Mouse (Mus musculus) forebrain, embryonic 13.5 days (tissue): ENCODE data around the gene Olfr553. TPM values are rescaled to one million over a fixed set of nuclear protein-coding genes. Genes with fewer than 3 reads are reported as not detected.
"Not testable (repeated sequence)": the region's sequence is repeated elsewhere in the genome, so short reads cannot be mapped to it uniquely, and the experiment has no call there.

Experiments
- ATAC-seq: fragments of 200-750 bp; cut with Nextera tagmentation; 2 replicates; pipeline ENCODE4 v1.8.0; 2017
- H3K27ac ChIP-seq: fragments of 300-500 bp; sonication (generic); 2 replicates; pipeline ENCODE4 v1.5.1; 2015; ENCODE audit warnings: inconsistent platforms, mild to moderate bottlenecking, moderate library complexity
- H3K27me3 ChIP-seq: fragments of 300-500 bp; sonication (generic); 2 replicates; pipeline ENCODE4 v1.6.1; 2015; ENCODE audit warnings: mild to moderate bottlenecking, inconsistent platforms
- H3K36me3 ChIP-seq: fragments of 300-500 bp; sonication (generic); 2 replicates; pipeline ENCODE4 v1.6.1; 2015; ENCODE audit warnings: mild to moderate bottlenecking, inconsistent platforms; ENCODE audit not compliant: poor library complexity, severe bottlenecking
- H3K4me1 ChIP-seq: fragments of 300-500 bp; sonication (generic); 2 replicates; pipeline ENCODE4 v1.6.1; 2015; ENCODE audit warnings: inconsistent platforms
- H3K4me2 ChIP-seq: fragments of 300-500 bp; sonication (generic); 2 replicates; pipeline ENCODE4 v1.6.1; 2015; ENCODE audit warnings: inconsistent platforms, mild to moderate bottlenecking, moderate library complexity
- H3K4me3 ChIP-seq: fragments of 300-500 bp; sonication (generic); 2 replicates; pipeline ENCODE4 v1.5.1; 2015; ENCODE audit warnings: mild to moderate bottlenecking, inconsistent platforms
- H3K9ac ChIP-seq: fragments of 300-500 bp; sonication (generic); 2 replicates; pipeline ENCODE4 v1.6.1; 2015; ENCODE audit warnings: mild to moderate bottlenecking, inconsistent platforms
- H3K9me3 ChIP-seq: fragments of 300-500 bp; sonication (generic); replicated peaks from 2 replicates; pipeline ENCODE4 v1.6.1; 2016; ENCODE audit warnings: inconsistent platforms
- WGBS: fragments of 180-500 bp; shearing (Covaris S2); methylation state at CpG from one replicate; pipeline ENCODE4 v1.1.7; 2015; 5-methylcytosine and 5-hydroxymethylcytosine counted together
- polyA plus RNA-seq: library from polyadenylated mRNA; unstranded; fragments of >200 nt; fragmentation: Nextera tagmentation; extraction: Ambion mirVana; gene quantifications from 2 replicates; pipeline ENCODE4 v1.2.1, GENCODE M21; 2015

Olfr553 gene
- polyA plus RNA-seq, result not detected in 2 replicates

DNA sequence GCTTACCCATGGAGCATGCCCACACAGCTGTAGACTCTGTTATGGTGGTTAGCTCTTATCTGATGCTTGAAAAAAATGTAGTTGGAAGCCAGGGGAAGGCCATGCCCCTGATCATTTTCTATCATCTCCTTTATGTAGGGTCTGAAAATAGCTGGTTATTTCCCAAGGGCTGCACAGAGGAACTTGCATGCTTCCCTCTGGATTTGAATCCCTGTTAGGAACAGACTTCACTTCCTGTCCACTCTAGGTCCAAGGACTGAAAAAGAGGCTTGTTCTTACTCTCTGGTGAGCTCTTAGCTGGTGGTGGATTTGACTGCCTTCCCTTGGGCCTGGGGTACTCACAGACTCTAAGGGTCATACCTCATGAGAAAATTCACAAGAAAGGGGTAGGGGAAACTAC is at the start of gene Olfr553:
Gene Olfr553, minus strand, starts transcription at position 101 of the 400 bp plus-strand sequence.
- H3K4me2 ChIP-seq, result no peak within 1 kb of the TSS
- H3K9ac ChIP-seq, result no peak within 1 kb of the TSS
- H3K27me3 ChIP-seq, result no peaks in the 10 kb centered on the region
- H3K4me3 ChIP-seq, result no peak within 1 kb of the TSS
- no peak within 1 kb of the TSS for H3K27ac ChIP-seq
- H3K36me3 ChIP-seq, result no peaks in the 10 kb centered on the region
- no peak for ATAC-seq
- H3K9me3 ChIP-seq, result no peaks in the 10 kb centered on the region
- no peaks in the 10 kb centered on the region for H3K4me1 ChIP-seq

DNA sequence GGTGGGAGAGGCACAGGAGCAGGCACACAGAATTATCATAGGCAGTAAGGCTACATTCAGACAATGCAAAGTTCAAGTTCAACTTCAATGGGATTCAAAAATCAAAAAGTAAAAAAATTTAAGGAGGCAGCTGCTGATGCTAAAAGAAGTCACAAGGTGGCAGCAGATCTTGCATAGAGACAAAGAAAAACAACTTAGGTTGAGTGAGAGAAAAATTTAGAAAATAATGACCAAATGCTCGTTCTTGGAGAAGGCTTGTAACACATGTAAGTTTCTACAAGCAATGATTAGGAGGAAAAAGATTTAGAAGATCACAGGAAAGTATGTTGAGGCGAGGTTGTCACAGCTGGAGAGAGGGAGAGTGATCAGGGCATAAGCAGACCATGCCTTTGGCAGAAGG is 47.4 kb upstream of the Olfr553 start:
- H3K4me2 ChIP-seq, result no peak overlapping the region
- H3K36me3 ChIP-seq, result no peaks in the 10 kb centered on the region
- no peak overlapping the region for H3K9ac ChIP-seq
- H3K4me3 ChIP-seq, result no peak overlapping the region
- no peaks in the 10 kb centered on the region for H3K9me3 ChIP-seq
- no peak for ATAC-seq
- H3K27ac ChIP-seq, result no peak overlapping the region
- 39% methylated on average over 2 of the region's 2 CpGs for WGBS
- H3K27me3 ChIP-seq, result no peaks in the 10 kb centered on the region
- no peaks in the 10 kb centered on the region for H3K4me1 ChIP-seq

DNA sequence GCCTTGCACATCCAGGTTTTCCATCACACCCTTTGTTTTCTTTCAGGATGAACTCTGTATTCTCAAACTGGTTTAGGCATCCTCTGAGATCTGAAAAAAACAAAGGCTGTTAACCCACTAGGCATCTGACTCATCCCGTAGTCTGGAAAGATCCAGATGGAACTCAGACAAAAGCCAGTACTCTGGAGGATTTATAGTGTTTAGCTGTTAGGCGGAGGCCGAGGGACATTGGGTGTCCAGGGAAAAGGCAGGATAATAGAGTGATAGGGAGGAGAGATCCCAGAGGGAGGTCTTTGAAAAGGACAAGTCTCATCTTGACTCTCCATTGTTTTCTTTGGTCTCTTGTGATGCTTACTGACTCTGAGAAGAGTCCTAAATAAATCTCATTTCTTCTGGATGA is 46.6 kb upstream of the Olfr553 start, which contains the start of gene Olfr556:
Gene Olfr556, plus strand, starts transcription at position 301 of the 400 bp plus-strand sequence.
- Histone ChIP-seq H3K9me3 (no peaks in the 10 kb centered on the region), H3K27me3 (no peaks in the 10 kb centered on the region), H3K27ac (no peak within 1 kb of the TSS), H3K4me2 (no peak within 1 kb of the TSS), H3K36me3 (no peaks in the 10 kb centered on the region), H3K4me3 (no peak within 1 kb of the TSS), H3K9ac (no peak within 1 kb of the TSS), H3K4me1 (no peaks in the 10 kb centered on the region)
- WGBS, result 64% methylated on average over 3 of the region's 3 CpGs
- no peak for ATAC-seq

DNA sequence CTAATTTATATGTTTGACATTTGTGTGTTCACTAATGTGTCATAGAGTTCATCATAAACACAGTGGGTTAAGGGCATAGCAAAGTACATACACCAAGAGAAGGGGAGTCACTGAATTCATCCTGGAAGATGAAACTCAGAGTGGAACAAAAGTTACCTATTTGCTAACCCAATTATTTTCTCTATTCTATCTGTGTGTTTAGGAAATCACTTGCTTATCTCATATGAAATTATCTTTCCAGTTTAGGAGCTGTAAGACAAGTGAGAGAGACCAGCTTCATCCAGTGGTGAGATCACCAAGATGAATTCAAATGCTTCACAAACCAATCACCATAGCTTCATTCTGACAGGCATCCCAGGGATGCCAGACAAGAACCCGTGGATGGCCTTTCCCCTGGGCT is 40.5 kb upstream of the Olfr553 start, which contains the start of gene Olfr555:
Gene Olfr555, plus strand, starts transcription at position 301 of the 400 bp plus-strand sequence.
- no peak within 1 kb of the TSS for H3K27ac ChIP-seq
- ATAC-seq, result no peak
- H3K4me1 ChIP-seq, result no peaks in the 10 kb centered on the region
- H3K9ac ChIP-seq, result no peak within 1 kb of the TSS
- no peak within 1 kb of the TSS for H3K4me2 ChIP-seq
- H3K27me3 ChIP-seq, result no peaks in the 10 kb centered on the region
- no peaks in the 10 kb centered on the region for H3K36me3 ChIP-seq
- no peak within 1 kb of the TSS for H3K4me3 ChIP-seq
- 75% methylated on average over 1 of the region's 1 CpGs for WGBS
- no peaks in the 10 kb centered on the region for H3K9me3 ChIP-seq

DNA sequence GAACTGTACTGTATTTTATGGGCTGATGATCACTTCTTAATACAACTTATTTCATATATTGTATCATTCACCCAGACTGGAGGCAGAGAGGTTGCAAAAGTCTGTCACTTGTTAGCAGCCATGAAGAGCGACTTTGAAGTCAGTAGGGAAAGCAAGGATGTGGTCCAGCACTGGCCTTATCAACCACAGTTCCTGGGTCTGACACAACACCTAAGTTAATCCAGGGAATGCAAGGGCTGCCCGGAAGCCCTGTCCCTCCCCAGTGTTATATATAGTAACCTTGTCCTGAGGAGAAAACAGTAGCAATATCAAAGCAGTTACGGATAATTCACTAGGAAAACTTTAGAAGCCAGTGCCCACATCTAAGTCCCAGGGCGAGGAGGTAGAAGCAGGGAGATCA is 26.9 kb upstream of the Olfr553 start:
- not testable (repeated sequence) for H3K27ac ChIP-seq, H3K9ac ChIP-seq, H3K27me3 ChIP-seq, H3K4me1 ChIP-seq, ATAC-seq, H3K4me3 ChIP-seq, H3K36me3 ChIP-seq, H3K4me2 ChIP-seq, H3K9me3 ChIP-seq
- 90% methylated on average over 4 of the region's 4 CpGs for WGBS

DNA sequence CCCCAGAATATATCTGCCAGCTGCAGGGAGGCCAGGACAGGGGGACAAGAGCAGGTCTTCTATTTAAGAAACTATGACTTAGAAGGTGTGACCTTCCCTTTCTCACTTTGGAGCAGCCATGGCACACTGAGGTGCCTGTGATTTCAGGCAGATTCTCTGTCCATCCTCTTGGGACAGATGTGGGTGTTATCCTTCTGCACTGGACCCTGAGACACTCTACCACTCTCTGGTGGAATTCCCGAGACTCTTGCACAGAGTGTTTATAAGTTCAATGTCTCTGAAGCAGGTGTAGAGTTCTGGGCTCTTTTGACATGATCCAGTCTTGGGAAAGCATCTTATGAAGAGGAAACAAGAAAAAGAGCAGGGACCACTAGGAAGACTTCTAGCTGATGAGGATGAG is 20.1 kb upstream of the Olfr553 start, which contains the start of gene Olfr554:
Gene Olfr554, plus strand, starts transcription at position 301 of the 400 bp plus-strand sequence.
- Histone ChIP-seq H3K27me3 (no peaks in the 10 kb centered on the region), H3K4me2 (no peak within 1 kb of the TSS), H3K9me3 (no peaks in the 10 kb centered on the region), H3K36me3 (no peaks in the 10 kb centered on the region), H3K27ac (no peak within 1 kb of the TSS), H3K9ac (no peak within 1 kb of the TSS), H3K4me1 (no peaks in the 10 kb centered on the region), H3K4me3 (no peak within 1 kb of the TSS)
- WGBS, result 83% methylated on average over 1 of the region's 1 CpGs
- no peak for ATAC-seq

DNA sequence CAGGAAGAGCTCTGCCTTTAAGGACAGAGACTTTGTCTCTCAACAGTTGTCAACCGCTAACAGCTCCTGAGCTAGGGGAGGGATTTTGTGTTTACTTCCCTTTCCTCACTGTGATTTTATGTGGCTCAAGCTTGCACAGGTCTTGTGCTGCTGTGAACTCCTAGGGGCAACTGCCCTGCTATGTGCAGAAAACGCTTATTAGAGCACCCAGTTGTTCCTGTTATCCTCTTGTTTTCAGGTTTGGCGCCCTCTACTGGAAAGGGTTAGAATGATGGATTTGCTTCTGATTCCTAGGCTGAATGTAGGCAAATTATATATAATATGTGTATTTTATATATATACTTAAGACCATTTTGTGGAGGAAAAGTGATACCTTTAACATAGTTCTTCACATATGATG is 18.6 kb upstream of the Olfr553 start:
- 32% methylated on average over 3 of the region's 3 CpGs for WGBS
- H3K9me3 ChIP-seq, result no peaks in the 10 kb centered on the region
- ATAC-seq, result no peak
- H3K36me3 ChIP-seq, result no peaks in the 10 kb centered on the region
- H3K4me3 ChIP-seq, result no peak overlapping the region
- H3K27ac ChIP-seq, result no peak overlapping the region
- H3K4me1 ChIP-seq, result no peaks in the 10 kb centered on the region
- no peak overlapping the region for H3K9ac ChIP-seq
- H3K4me2 ChIP-seq, result no peak overlapping the region
- no peaks in the 10 kb centered on the region for H3K27me3 ChIP-seq

DNA sequence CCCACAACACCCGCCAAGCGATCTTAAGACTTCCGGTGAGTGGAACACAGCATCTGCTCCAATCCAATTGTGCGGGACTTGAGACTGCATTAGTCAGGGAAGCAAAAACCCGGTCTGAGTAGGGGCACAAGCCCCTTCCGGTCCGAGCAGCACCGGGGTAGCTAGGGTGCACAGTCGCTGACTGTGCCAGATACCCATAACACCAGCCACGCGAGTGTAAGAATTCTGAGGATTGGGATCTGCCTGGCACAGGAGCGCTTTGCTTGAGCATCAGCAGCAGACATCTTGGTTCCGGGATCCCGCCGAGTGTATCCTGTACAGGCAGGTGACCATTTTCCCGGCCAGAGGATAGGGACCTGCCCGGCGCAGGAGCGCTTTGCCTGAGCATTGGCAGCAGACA is 2.4 kb upstream of the Olfr553 start:
- H3K27ac ChIP-seq, H3K36me3 ChIP-seq, H3K27me3 ChIP-seq, H3K4me1 ChIP-seq, H3K9me3 ChIP-seq, H3K4me3 ChIP-seq, H3K4me2 ChIP-seq, H3K9ac ChIP-seq, ATAC-seq: not testable (repeated sequence)
- 89% methylated on average over 19 of the region's 19 CpGs for WGBS

DNA sequence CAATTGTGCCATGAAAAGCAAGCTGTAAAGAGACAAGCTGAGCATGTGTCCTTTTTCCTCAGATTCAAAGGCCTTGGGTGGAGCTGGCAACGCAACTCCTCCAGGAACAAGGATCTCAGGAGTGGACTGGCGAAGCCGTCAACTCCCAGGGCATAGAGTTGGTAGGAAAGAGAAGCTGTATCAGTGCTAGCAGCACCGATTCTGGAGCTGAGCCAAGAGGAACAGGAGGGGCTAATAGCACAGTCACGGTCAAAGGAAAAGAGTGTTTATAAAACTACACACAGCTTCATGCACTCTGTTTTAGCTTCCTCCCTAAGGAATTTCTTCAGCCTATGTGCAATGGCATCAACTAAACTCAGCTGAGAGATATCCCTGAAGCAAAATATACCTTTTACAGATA is 1.6 kb upstream of the Olfr553 start:
- H3K27me3 ChIP-seq, result no peaks in the 10 kb centered on the region
- no peak overlapping the region for H3K4me2 ChIP-seq
- no peaks in the 10 kb centered on the region for H3K36me3 ChIP-seq
- no peaks in the 10 kb centered on the region for H3K4me1 ChIP-seq
- H3K27ac ChIP-seq, result no peak overlapping the region
- 80% methylated on average over 5 of the region's 5 CpGs for WGBS
- no peak for ATAC-seq
- no peak overlapping the region for H3K4me3 ChIP-seq
- no peak overlapping the region for H3K9ac ChIP-seq
- no peaks in the 10 kb centered on the region for H3K9me3 ChIP-seq

DNA sequence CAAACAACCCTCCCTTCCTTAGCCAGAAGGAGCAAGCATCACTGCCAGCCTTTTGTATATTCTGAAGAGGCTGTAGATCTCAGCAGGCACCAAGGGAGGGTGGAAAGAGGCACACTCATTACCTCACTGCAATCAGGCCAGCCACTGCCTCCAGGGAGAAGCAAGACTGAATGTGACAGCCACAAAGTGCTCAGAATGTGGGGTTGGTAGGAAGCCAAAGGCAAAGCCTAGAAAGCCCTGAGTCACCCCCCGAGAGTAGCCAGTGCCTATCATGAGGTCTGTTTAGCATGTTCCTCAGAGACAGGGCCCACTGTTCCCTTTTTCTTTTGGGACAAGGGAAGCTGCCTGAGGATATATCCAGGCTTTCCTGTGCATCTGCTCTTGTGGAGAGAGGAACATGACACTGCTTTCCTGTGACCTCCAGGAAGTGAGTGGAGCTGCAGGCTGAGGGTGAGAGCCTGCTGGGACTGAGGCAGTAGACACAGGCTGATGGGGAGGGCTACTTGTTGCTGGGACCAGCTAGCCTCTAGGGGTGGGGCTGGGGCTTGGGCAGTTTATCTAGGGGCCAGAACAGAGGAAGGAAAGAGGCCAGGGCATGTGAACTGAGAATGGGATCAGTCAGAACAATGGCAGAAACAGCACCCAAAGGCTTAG is 20.5 kb downstream of the Olfr553 start, which contains the start of gene Olfr552:
Gene Olfr552, plus strand, starts transcription at position 393 of the 654 bp plus-strand sequence.
- Histone ChIP-seq H3K4me1 (no peaks in the 10 kb centered on the region), H3K9ac (no peak within 1 kb of the TSS), H3K9me3 (no peaks in the 10 kb centered on the region), H3K27ac (no peak within 1 kb of the TSS), H3K4me3 (no peak within 1 kb of the TSS), H3K4me2 (no peak within 1 kb of the TSS), H3K27me3 (no peaks in the 10 kb centered on the region), H3K36me3 (no peaks in the 10 kb centered on the region)
- no peak for ATAC-seq
- 83% methylated on average over 1 of the region's 1 CpGs for WGBS

DNA sequence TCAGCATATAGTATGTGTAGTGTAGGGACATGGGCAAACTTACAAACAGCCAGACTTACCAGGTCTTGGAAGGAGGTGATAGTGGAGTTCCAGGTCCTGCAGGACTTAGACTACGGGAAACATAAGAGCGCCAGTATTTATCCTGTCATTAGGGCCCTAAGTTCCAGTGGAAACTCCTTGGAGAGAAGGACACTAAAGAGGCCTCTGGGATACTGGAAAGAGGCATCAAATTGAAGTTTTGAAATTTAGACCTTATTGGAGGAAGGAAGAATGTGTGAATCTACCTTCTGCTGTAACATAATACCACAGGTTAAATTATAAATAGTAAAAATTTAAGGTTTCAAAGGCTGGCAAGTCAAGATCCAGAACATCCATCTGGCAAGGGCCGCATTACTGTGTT is 26.2 kb downstream of the Olfr553 start, which contains the start of gene Olfr551:
Gene Olfr551, minus strand, starts transcription at position 101 of the 400 bp plus-strand sequence.
- no peaks in the 10 kb centered on the region for H3K4me1 ChIP-seq
- H3K9ac ChIP-seq, result no peak within 1 kb of the TSS
- H3K27ac ChIP-seq, result no peak within 1 kb of the TSS
- no peak within 1 kb of the TSS for H3K4me2 ChIP-seq
- WGBS, result 96% methylated on average over 3 of the region's 3 CpGs
- no peaks in the 10 kb centered on the region for H3K36me3 ChIP-seq
- H3K9me3 ChIP-seq, result no peaks in the 10 kb centered on the region
- no peak for ATAC-seq
- no peaks in the 10 kb centered on the region for H3K27me3 ChIP-seq
- H3K4me3 ChIP-seq, result no peak within 1 kb of the TSS

DNA sequence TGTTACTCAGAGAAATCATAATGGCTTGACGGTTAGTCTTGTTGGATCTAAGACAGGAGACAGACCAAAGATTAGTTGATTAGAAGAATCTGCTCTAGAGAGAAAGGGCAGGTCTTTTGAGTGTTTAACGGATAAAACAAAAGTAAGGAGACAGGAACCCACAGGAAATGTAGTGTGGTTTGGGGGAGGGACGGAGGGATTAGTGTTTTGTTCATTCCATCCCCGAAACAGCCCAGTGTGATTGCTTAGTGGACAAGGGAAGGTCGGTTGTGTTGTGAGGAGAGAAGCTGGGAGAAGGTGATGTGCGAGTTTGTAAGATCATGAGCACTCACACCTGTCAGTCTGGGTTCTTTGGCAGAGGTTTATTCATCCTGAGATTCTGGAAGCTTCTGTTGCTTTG is 42.0 kb downstream of the Olfr553 start:
- Histone ChIP-seq H3K36me3 (no peaks in the 10 kb centered on the region), H3K4me2 (no peak overlapping the region), H3K4me1 (0 out of 2 replicates have a peak, but pooled peaks cover 5% of the 10 kb centered on the region), H3K4me3 (no peak overlapping the region), H3K27ac (no peak overlapping the region), H3K27me3 (no peaks in the 10 kb centered on the region), H3K9me3 (no peaks in the 10 kb centered on the region), H3K9ac (no peak overlapping the region)
- ATAC-seq, result no peak
- WGBS, result 62% methylated on average over 6 of the region's 6 CpGs
